In the genomic region with DNA sequence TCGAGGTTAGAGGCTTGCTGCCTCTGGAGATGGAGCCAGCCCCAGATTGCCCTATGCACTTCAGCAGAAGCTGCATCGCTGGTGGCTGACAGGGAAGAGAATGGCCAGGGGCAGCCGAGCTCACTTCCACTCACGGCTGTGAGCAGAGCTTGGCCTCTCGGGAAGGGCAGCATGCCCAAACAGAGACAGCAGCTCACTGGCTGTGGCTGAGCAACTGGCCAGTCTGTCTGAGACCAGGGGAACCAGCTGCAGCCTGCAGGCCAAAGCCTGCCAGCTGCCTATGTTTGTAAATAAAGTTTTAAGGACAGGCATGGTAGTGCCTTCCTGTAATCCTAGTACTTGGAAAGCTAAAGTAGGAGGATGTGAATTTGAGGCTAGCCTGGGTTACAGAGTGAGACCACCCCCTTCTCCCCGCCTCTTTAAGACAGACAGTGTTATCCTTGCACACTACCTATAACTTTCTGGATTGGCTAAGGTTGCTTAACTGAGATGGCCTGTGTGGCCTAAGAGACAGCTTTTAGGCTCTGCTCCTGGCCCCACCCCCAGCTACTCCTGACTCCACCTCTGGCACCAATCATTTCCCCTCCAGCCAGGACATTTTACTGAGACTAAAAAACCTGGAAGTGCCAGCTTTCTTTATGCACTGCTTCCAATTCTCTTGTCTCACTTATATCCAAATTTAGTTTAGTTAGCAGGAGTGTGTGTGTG, we compare ENCODE assay signal across 10 mouse cellular contexts. TPM values are rescaled to one million over a fixed set of nuclear protein-coding genes. Genes with fewer than 3 reads are reported as not detected.
DNase-seq lines count a peak whose midpoint lies in the region; ATAC-seq lines count a peak whose summit lies in the region.
"Had no signal": no experiment of that assay in that cellular context is flagged by ENCODE, and none has a peak within 500 bp of the region (broad histone marks: within the 10 kb centered on the region; RNA-seq: fewer than 3 reads in every experiment).

No protein-coding gene starts in this region.

- no peaks in the 10 kb centered on the region for H3K9me3 ChIP-seq in kidney, embryonic 15.5 days (replicated peaks)
- H3K9me3 ChIP-seq in heart, embryonic 13.5 days, result no peaks in the 10 kb centered on the region
- H3K9me3 ChIP-seq: hindbrain, embryonic 15.5 days had no signal

- H3K4me2 ChIP-seq in kidney, embryonic 15.5 days, result no peak overlapping the region
- H3K4me2 ChIP-seq in heart, embryonic 13.5 days, result no peak overlapping the region
- H3K4me2 ChIP-seq: hindbrain, embryonic 15.5 days had no signal

- H3K36me3 ChIP-seq in kidney, embryonic 15.5 days, result no peaks in the 10 kb centered on the region
- H3K36me3 ChIP-seq in heart, embryonic 13.5 days, result peaks cover 11% of the 10 kb centered on the region; the same call in 1 of the 2 replicates
- H3K36me3 ChIP-seq: hindbrain, embryonic 15.5 days had no signal

- ATAC-seq in kidney, embryonic 15.5 days (replicated peaks; ENCODE audit: low FRiP score), result no peak
- ATAC-seq in heart, embryonic 13.5 days (ENCODE audit: extremely low read depth, insufficient number of reproducible peaks, low FRiP score, low TSS enrichment), result no peak

- 68% methylated on average over 6 of the region's 6 CpGs for WGBS in kidney, embryonic 15.5 days
- WGBS in heart, embryonic 13.5 days, result 31% methylated on average over 6 of the region's 6 CpGs

- no peak for DNase-seq in kidney, postnatal 10 days
- peak; percentile 35 for DNase-seq in lung, postnatal 14 days
- no peak for DNase-seq in natural killer cell, adult 2 months (ENCODE audit: low spot score in 2 of 2)
- DNase-seq in spleen, postnatal 4 days (ENCODE audit: low spot score in 2 of 2), result no peak
- DNase-seq in left cerebral cortex, adult 18-20 months (ENCODE audit: low spot score in 2 of 2), result no peak

- peak overlapping the region; percentile 76 for H3K27ac ChIP-seq in kidney, embryonic 15.5 days
- peak overlapping the region; percentile 27; the same call in 1 of the 2 replicates for H3K27ac ChIP-seq in brown adipose tissue, adult 24 weeks (replicated peaks; ENCODE audit: low read depth, low read length)
- peak overlapping the region; percentile 38 for H3K27ac ChIP-seq in heart, embryonic 13.5 days (replicated peaks)
- H3K27ac ChIP-seq: hindbrain, embryonic 15.5 days had no signal

- H3K4me3 ChIP-seq in kidney, embryonic 15.5 days (replicated peaks), result no peak overlapping the region
- H3K4me3 ChIP-seq in brown adipose tissue, adult 24 weeks (ENCODE audit: insufficient read depth, low read depth, low read length), result no peak overlapping the region
- H3K4me3 ChIP-seq in heart, embryonic 13.5 days, result no peak overlapping the region
- H3K4me3 ChIP-seq: hindbrain, embryonic 15.5 days had no signal

- H3K27me3 ChIP-seq in kidney, embryonic 15.5 days, result no peaks in the 10 kb centered on the region
- no peaks in the 10 kb centered on the region for H3K27me3 ChIP-seq in heart, embryonic 13.5 days (replicated peaks)
- H3K27me3 ChIP-seq: hindbrain, embryonic 15.5 days; Patski had no signal

- no peak overlapping the region for H3K9ac ChIP-seq in kidney, embryonic 15.5 days
- H3K9ac ChIP-seq in heart, embryonic 13.5 days, result no peak overlapping the region
- H3K9ac ChIP-seq: hindbrain, embryonic 15.5 days had no signal

- H3K4me1 ChIP-seq in kidney, embryonic 15.5 days, result peaks cover 76% of the 10 kb centered on the region
- peaks cover 20% of the 10 kb centered on the region for H3K4me1 ChIP-seq in brown adipose tissue, adult 24 weeks (ENCODE audit: control insufficient read depth, insufficient read depth, insufficient read length, low read length)
- peaks cover 78% of the 10 kb centered on the region for H3K4me1 ChIP-seq in heart, embryonic 13.5 days

RNA-seq across cellular contexts. Expression of gene Foxk1, which starts 11.5 kb away (rescaled TPM):
- polyA plus RNA-seq in kidney, embryonic 15.5 days (2015; fragmentation: Nextera tagmentation; extraction: Ambion mirVana), result 6.4 and 7.7 TPM in 2 replicates
- 7.1 and 8.0 TPM in 2 replicates for polyA plus RNA-seq in brown adipose tissue, adult 24 weeks (2012; ENCODE audit: insufficient read depth, insufficient read length, missing spikeins)
- 3.4 and 4.3 TPM in 2 replicates for polyA plus RNA-seq in heart, embryonic 13.5 days (2015; fragmentation: Nextera tagmentation; extraction: Ambion mirVana)
- total RNA-seq in left cerebral cortex, adult 18-20 months (2021), result 10 to 100 TPM; 40.8 to 41.1 TPM

RNA-seq across cellular contexts. Expression of gene Ap5z1, which starts 50.9 kb away (rescaled TPM):
- 10.2 and 12.9 TPM in 2 replicates for polyA plus RNA-seq in kidney, embryonic 15.5 days (2015; fragmentation: Nextera tagmentation; extraction: Ambion mirVana)
- polyA plus RNA-seq in brown adipose tissue, adult 24 weeks (2012; ENCODE audit: insufficient read depth, insufficient read length, missing spikeins), result 3.4 and 5.6 TPM in 2 replicates
- 6.9 and 7.4 TPM in 2 replicates for polyA plus RNA-seq in heart, embryonic 13.5 days (2015; fragmentation: Nextera tagmentation; extraction: Ambion mirVana)
- 10 to 100 TPM; 18.3 to 20.5 TPM for total RNA-seq in left cerebral cortex, adult 18-20 months (2021)
